Mouse (Mus musculus): Measurements from ENCODE around the gene Stub1.
"Not testable (repeated sequence)": the region's sequence is repeated elsewhere in the genome, so short reads cannot be mapped to it uniquely, and the experiment has no call there.

Stub1 gene

GRCm38 (mm10) chr17:25833291-25833663, at the start of gene Stub1:
Gene Stub1, minus strand, starts transcription at chr17:25833404.
- no peak for DNase-seq (ENCODE audit: low read depth in 2 of 2, low spot score in 2 of 2)

GRCm38 (mm10) chr17:25882306-25882705, 49.1 kb upstream of the Stub1 start:
- DNase-seq (ENCODE audit: low read depth in 2 of 2, low spot score in 2 of 2): no peak

DNA sequence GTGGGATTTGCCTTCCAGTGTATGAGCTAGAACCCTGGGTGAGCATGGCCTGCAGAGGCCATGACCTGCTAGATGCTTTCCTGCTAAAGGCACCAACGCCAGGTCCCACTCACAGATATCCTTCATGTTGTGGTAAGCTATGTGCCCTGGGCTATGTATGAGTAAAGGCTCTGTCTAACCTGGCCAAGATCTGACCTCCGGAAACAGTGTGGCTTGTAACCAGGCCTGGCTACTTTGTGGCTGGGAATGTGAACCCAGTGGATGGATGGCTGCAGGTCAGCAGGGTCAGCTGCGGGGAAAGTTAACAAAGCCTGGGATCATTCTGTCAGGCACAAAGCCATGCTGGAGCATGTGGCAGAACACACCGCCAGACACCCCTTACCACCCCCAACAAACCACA, 48.5 kb upstream of the Stub1 start:
- DNase-seq (ENCODE audit: low read depth in 2 of 2, low spot score in 2 of 2): no peak

DNA sequence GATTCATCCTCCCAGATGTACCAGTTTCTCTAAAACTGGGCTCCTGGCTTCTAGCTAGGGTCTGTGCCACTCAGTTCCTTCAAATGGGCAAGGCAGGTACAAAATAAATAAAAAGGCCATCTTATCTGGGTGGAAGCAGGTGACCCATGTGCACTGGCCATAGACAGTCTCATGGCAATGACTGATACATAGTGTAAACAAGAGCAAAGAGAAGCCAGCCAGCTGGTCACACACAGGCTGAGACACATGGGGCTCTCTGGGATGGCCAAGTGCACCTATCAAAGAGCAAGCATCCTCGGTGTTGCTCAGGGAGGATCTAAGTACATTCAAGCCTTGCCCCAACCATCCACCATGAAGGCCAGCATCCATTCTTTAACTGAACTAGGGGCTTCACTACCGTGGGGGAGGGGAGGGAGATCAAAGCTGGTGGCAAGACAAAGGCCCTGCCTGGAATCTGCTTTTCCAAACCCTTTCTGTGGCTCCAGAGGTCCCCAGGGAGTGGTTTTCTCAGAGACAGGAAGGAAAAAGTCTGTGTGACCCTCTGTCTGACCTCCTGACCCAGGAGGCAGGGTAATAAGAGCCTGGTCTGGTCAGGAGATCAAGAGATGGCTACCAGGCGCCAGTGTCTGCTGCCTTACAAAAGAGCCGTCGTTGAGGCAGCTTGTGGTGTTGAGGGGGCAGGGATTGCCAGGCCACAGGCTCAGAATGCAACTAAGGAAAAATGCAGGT, 47.9 kb upstream of the Stub1 start:
- DNase-seq (ENCODE audit: low read depth in 2 of 2, low spot score in 2 of 2): no peak

DNA sequence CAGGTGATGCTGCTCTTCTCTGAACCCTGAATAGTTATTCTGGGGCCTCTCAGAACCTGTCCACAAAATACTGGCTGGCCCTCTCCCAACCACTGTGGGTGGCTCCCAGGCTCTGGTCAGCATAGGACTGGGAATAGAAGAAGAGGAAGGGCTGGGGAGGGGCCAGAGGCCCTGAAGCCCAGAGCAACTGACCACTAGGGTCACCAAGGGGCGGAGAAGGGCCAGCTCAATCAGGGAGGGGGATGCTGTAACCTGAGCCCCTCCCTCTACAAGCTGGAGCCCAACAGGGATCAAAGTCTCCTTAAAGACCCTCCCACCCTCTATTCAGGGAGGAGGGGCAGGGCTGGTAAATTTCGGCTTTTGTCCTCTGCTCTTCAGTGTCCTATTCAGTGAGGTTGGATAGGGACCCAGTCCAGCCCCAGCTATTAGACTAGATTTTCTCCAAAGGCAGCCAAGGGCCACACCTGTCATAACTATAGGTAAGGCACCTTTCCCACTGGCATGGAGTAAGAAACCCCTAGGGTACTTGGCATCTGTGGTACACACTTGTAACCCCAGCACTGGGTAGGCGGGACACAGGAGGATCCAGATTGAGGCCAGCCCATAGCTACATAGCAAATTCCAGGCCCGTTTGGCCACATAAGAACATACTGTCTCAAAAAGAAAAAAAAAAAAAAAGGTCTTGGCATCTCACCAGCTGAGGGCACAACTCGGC, 47.1 kb upstream of the Stub1 start, which contains the start of gene Wfikkn1:
Wfikkn1 (minus strand) TSS at position 663 of the 715 bp plus-strand sequence.
- no peak for DNase-seq (ENCODE audit: low read depth in 2 of 2, low spot score in 2 of 2)

- DNase-seq (ENCODE audit: low read depth in 2 of 2, low spot score in 2 of 2): no peak
Observed at GRCm38 (mm10) chr17:25879750-25880149, 46.5 kb upstream of the Stub1 start.

- DNase-seq (ENCODE audit: low read depth in 2 of 2, low spot score in 2 of 2): no peak
Observed at GRCm38 (mm10) chr17:25879261-25879660, 46.1 kb upstream of the Stub1 start.

DNA sequence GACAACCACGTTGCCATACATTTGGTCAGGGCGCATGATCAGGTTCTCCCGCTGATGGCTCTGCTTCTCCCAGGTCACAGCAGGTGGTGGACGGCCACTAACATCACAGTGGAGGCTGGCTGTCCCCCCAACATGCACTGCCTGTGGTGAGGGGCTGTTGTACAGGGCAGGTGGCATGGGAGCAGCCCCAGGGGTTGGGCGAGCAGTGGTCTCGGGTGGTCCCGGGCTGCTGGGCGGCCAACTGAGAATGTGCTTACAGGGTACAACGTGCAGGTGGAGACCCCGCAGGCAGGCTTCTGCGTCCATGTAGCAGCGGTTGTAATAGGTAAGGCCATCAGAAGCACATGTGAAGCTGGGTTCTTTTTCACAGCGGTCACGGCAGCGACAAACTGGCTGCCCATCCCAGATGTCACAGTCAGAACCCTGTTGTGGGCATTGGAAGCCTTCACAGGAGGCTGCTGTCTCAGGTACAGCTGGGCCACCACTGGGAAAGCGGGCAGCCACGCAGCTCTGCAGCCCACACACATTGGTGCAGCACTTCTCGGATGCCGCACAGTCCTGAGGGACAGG, 45.5 kb upstream of the Stub1 start:
- no peak for DNase-seq (ENCODE audit: low read depth in 2 of 2, low spot score in 2 of 2)

- no peak for DNase-seq (ENCODE audit: low read depth in 2 of 2, low spot score in 2 of 2)
Observed at GRCm38 (mm10) chr17:25877741-25878610, 44.8 kb upstream of the Stub1 start.

DNA sequence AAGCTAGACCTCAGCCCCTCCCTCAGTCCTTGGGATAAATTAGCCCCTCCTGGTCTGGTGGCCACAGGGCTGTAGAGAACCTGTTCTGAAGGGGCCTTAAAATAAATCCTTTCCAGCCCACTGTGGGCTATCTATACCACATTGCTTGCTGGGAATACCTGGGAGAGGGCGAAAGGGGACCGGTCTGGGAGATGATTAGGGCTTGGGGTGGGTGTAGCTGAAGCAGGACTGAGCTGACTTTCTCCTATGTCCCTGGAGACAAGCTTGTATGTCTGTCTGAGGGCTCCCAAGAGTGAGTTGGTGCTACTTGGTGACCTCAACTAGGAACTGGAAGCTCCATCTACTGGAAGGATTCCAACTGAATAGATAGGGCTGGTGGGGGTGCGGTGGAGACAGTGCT, 43.8 kb upstream of the Stub1 start:
- no peak for DNase-seq (ENCODE audit: low read depth in 2 of 2, low spot score in 2 of 2)

DNA sequence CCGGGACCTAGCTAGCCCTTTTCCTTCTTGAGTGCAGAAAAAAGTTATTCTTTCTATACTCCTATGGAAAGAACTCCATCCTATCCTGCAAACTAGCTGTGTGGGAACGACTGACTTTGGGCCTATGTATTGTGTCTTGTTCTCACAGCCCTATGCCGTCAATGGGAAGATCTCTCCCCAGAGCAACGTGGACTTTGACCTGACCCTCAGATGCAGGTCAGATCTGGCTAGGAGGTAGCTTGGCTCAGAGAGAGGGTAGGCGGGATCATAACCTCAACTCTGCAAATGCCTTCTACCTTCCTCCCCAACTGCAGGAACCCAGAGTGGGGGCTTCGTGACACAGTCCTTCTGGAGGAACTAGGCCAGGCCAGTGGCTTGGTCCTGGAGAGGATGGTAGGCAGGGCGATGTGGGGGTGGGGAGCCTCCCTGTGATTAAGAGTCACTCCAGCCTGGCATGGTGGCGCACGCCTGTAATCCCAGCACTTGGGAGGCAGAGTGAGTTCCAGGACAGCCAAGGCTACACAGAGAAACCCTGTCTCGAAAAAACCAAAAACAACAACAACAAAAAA, 43.2 kb upstream of the Stub1 start:
- no peak for DNase-seq (ENCODE audit: low read depth in 2 of 2, low spot score in 2 of 2)

- peak; percentile 76 to 78 for DNase-seq (ENCODE audit: low read depth in 2 of 2, low spot score in 2 of 2)
Observed at GRCm38 (mm10) chr17:25875171-25876136, 42.2 kb upstream of the Stub1 start.

- DNase-seq (ENCODE audit: low read depth in 2 of 2, low spot score in 2 of 2): peak; percentile 98
Observed at GRCm38 (mm10) chr17:25874721-25875170, 41.5 kb upstream of the Stub1 start, which contains the start of gene Mettl26. Gene Mettl26, plus strand, starts transcription at chr17:25875074.

DNA sequence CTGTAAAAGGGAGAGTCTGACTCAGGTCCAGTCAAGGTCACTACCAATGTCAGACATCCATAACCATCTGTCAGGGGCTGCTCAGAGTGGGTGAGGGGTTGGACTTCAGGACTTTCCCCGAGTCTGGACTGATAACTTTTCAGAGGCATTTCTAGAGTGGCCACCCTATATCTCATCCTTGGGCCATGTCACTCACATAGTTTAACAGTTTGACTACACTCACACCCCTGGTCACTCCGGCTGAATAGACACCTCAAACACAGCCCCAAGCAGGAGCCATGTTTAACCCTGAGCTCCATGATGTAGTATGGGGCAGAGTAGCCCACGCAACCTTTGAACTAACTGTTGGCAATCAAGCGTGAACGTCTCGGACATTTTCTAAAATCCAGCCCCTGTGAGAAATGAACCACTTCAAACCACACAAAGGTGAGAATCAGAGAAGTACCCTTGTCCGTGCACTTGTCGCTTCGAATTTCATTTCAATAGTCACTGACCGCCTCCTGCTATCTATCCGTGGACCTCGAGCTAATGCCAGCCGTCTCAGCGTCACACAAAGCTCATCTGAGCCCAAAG, 41.0 kb upstream of the Stub1 start:
- no peak for DNase-seq (ENCODE audit: low read depth in 2 of 2, low spot score in 2 of 2)

GRCm38 (mm10) chr17:25873405-25874147, 40.4 kb upstream of the Stub1 start:
- no peak for DNase-seq (ENCODE audit: low read depth in 2 of 2, low spot score in 2 of 2)

GRCm38 (mm10) chr17:25872676-25873075, 39.5 kb upstream of the Stub1 start:
- DNase-seq (ENCODE audit: low read depth in 2 of 2, low spot score in 2 of 2): no peak

DNA sequence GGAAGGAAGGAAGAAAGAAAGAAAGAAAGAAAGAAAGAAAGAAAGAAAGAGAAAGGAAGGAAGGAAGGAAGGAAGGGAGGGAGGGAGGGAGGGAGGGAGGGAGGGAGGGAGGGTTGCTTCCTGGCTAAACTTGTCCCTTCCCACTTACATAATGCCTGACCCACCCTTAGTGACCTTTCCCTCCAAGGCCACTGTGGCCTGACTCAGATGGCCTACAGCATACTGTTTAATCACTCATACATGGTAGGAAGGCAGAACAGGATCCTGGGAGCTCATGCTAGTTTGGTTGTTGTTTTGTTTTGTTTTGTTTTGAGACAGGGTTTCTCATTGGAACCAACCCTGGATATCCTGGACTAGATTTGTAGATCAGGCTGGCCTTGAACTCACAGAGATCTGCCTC, 38.4 kb upstream of the Stub1 start:
- DNase-seq (ENCODE audit: low read depth in 2 of 2, low spot score in 2 of 2): not testable (repeated sequence)

GRCm38 (mm10) chr17:25869954-25870353, 36.8 kb upstream of the Stub1 start:
- DNase-seq (ENCODE audit: low read depth in 2 of 2, low spot score in 2 of 2): no peak

DNA sequence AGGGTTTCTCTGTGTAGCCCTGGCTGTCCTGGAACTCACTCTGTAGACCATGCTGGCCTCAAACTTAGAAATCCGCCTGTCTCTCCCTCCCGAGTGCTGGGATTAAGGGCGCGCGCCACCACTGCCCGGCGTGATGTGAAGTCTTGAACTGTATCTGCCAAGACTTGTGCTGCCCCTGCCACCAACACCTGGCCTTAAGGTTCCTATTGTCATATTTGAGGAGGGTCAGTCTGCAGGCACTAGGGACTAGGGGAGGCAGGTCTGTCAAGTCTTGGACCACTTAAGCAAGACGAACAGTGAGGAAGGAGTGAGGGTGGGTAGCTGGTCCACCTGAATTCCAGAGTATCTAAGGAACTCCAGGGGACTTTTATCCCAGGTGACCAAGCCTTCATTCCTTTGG, 36.3 kb upstream of the Stub1 start:
- no peak for DNase-seq (ENCODE audit: low read depth in 2 of 2, low spot score in 2 of 2)

All from CD8-positive naive resting alpha-beta T cell, adult 2 months (primary cell).